Mouse (Mus musculus): ENCODE data around the gene Bcr. TPM values are rescaled to one million over a fixed set of nuclear protein-coding genes. Genes with fewer than 3 reads are reported as not detected.
A peak's percentile ranks its signal among the peaks of the same experiment; 100 is the strongest.

Bcr gene
- total RNA-seq, 4 experiments from 2014 or later: 96.5 to 140 (median 115) TPM

GRCm38 (mm10) chr10:75056255-75056654 is 4.1 kb upstream of the Bcr start:
- DNase-seq (ENCODE audit: low spot score in 2 of 2): peak; percentile 66 to 74

DNA sequence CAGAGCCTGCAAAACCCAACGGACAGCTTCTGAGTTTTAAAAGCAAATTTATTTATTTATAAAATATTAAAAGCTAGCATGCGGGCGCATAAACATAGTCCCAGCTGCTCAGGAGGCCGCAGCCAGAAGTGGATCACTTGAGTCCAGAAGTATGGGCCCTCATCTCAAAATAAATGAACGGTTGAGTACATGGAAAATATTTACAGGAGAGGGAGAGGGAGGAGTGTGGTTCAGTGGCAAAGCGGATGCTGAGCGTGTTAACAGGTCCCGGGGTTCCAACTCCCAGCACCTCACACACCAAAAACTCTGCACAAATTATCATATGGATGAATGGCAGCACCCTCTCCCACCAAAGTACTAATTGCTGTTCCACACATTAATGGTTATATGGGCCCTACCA is 2.1 kb upstream of the Bcr start:
- no peak for DNase-seq (ENCODE audit: low spot score in 2 of 2)

GRCm38 (mm10) chr10:75058761-75059395 is 1.5 kb upstream of the Bcr start:
- no peak for DNase-seq (ENCODE audit: low spot score in 2 of 2)

GRCm38 (mm10) chr10:75059396-75059795 is 996 bp upstream of the Bcr start:
- DNase-seq (ENCODE audit: low spot score in 2 of 2): peak in 1 of 2 experiments; percentile 79

DNA sequence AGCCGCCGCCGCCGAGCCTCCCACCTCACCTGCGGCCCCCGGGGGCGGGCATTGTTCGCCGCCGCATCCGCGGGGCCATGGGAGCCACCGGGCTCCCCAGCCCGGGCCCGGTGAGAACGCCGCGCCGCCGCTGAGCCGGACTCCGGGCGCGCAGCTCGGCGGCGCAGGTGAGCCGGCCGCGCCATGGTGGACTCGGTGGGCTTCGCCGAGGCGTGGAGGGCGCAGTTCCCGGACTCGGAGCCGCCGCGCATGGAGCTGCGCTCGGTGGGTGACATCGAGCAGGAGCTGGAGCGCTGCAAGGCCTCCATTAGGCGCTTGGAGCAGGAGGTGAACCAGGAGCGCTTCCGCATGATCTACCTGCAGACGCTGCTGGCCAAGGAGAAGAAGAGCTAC is 447 bp downstream of the Bcr start:
- no peak for DNase-seq (ENCODE audit: low spot score in 2 of 2)

DNA sequence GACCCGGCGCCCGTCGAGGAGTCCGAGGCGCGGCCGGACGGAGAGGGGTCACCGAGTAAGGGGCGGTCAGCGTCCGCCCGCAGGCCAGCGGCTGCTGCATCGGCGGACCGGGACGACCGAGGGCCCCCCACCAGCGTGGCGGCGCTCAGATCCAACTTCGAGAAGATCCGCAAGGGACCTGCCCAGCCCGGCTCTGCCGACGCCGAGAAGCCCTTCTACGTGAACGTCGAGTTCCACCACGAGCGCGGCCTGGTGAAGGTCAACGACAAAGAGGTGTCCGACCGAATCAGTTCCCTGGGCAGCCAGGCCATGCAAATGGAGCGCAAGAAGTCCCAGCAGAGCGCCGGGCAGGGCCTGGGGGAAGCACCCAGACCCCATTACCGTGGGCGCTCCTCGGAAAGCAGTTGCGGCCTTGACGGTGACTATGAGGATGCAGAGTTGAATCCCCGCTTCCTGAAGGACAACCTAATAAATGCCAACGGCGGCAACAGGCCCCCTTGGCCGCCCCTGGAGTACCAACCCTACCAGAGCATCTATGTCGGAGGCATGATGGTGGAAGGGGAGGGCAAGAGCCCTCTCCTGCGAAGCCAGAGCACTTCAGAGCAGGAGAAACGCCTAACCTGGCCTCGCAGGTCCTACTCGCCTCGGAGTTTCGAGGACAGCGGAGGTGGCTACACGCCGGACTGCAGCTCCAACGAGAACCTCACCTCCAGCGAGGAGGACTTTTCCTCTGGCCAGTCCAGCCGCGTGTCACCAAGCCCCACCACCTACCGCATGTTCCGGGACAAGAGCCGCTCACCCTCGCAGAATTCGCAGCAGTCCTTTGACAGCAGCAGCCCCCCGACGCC is 1.2 kb downstream of the Bcr start:
- no peak for DNase-seq (ENCODE audit: low spot score in 2 of 2)

DNA sequence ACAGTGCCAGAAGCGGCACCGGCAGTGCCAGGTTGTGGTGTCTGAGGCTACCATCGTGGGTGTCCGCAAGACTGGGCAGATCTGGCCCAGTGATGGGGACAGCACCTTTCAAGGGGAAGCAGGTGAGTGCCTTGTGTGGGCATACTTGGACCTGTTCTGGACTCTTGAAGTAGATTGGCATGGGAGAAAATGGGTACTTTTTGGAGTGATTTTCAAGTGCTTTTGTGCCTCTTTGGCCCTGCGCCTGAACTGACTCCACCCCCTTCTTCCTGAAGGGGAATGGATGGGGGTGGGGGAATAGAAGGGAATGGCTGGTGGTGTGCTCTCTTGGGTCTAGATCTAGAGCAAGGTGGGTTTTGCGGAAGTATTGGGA is 1.8 kb downstream of the Bcr start:
- no peak for DNase-seq (ENCODE audit: low spot score in 2 of 2)

DNA sequence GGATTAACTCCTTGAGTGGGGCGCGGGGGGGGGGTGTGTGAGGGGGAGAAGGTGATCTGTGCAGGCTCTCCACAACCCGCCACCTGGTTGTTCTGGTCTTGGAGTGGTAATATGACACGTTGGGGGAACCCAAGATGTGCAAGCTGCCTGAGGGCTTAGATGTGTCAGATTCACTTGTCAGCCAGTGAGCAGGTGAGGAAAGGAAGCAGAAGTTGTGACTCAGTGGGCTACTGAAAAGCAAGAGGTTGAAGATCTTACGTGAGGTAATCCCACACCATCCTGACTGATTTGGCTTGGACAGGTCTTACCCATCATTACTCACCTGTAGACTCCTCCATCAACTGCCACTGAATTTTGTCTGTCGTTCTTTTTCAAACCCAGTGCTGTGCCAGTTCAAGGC is 2.2 kb downstream of the Bcr start:
- no peak for DNase-seq (ENCODE audit: low spot score in 2 of 2)

- DNase-seq (ENCODE audit: low spot score in 2 of 2): no peak
Observed at GRCm38 (mm10) chr10:75063301-75063965, 3.0 kb downstream of the Bcr start.

DNA sequence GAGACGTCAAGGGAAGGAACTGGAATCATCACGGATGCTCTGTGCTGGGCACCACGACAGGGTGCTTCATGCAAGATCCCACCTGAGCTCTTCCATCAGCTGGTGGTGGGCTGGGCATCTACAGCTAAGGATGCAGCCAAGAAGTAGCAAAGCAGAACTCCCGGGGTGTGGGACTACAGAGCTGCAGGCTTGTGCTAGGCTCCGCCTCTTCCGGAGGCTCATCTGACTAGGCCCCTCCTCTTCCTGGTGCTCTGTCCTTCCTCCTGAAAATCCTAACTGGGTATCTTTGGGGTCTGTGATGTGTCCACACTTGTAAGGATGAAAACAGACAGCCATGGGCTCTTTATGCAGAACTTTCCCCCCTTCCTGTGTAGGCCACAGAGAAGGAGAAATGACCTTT is 5.3 kb downstream of the Bcr start:
- DNase-seq (ENCODE audit: low spot score in 2 of 2): no peak

DNA sequence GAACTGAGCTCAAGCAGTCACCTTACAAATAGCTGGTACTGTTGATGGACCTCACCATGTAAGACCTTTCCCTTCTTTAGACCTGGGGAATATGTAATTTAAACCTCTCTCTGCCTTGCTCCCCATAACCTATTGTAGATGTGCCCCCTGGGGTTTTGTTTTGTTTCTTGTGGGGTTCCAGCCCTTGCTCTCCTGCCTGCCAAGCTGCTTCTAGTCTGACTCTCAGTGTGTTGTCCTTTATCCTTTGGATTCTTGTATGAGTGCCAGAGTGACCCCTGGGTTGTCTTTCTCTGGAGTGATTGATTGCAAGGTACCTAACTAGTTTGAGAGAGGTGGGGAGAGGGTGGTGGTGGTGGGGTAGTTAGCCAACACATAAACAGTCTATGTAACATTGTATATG is 7.1 kb downstream of the Bcr start:
- DNase-seq (ENCODE audit: low spot score in 2 of 2): no peak

DNA sequence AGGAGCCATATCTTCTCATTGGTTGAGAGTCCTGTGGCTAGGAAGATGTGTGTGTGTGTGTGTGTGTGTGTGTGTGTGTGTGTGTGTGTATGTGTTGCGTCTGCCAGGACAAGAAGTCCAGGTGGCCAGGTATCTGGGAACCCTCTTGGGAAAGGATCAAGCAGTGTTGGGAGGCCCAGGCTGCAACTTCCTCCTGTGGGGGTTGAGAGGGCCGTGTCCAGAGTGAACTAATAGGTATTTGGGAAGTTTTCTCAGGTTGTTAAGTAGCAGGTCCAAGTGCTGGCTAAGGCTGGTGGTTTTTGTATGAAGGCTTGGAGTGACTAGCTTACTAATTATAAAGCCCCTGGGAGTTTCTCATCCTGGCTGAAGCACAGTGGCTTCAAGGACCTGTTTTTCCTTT is 7.7 kb downstream of the Bcr start:
- DNase-seq (ENCODE audit: low spot score in 2 of 2): no peak

DNA sequence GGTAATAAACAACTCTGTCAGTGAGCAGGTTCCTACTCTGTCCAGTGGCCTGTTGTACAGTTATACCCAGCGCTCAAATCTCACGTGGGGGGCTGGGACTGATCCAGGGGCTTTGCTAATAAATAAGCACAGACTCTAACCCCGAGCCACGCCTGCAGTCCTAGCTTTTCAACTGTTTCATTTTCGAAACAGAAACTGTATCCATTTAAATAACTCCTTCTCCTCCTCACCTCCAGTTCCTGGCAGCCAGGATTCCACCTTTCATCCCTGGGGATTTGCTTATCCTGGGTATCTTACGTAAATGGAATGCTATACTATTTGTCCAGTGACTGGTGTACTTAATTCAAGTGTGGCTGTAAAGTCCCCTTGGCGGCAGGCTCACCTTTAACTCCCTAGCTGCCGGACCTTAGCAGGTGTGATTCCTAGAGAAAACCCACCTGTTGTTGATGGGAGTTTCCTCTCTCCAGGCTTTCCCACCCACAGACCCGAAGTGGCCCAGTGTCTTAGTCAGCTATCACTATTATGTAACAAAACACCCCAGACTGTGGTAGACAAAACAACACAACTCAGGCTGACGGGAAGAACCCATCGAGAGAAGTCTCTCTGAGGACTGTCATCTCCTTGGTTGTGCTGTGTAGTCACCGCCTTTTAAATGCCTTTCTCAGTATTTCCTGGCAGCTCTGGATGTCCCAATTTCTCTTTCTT is 8.4 kb downstream of the Bcr start:
- no peak for DNase-seq (ENCODE audit: low spot score in 2 of 2)

GRCm38 (mm10) chr10:75070281-75070976 is 10.0 kb downstream of the Bcr start:
- DNase-seq (ENCODE audit: low spot score in 2 of 2): no peak

- no peak for DNase-seq (ENCODE audit: low spot score in 2 of 2)
Observed at GRCm38 (mm10) chr10:75075665-75076064, 15.3 kb downstream of the Bcr start.

- DNase-seq (ENCODE audit: low spot score in 2 of 2): no peak
Observed at GRCm38 (mm10) chr10:75078174-75079128, 18.1 kb downstream of the Bcr start.

DNA sequence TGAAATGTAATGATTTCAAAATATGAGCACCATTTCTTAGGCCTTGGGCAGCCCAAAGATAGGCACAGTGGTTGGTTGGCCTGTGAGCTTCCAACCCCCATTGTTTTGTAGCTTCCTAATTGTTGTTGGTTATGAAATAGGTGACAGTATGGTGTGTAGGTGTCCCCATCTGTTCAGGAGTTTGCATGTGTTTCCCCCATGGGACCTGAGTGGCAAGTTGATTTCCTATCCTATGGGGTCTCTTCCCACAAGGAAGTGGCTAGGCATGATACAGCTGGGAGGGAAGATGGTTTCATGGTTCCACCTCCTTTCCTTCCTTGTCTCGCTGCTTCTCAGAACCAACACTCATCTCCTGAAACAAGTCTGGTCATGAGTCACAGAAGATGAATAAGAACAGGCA is 24.9 kb downstream of the Bcr start:
- DNase-seq (ENCODE audit: low spot score in 2 of 2): no peak

DNA sequence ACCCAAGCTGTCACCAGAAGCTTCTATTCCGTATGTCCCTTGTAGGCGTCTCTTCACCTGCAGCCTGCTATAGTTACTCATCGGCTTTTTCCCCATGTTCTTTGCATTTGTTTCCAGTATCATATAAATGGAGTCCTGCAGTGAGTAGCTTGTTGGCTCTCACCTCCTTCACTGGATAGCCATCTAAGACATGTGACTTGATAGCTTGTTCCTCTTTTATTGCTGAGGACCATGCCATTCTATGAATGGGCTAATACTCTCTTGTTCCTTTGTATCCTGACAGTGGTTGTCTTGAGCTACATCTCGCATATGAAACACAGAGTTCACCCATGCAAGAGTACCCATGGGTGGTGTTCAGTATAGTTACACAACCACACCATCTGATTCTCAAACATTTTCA is 28.1 kb downstream of the Bcr start:
- DNase-seq (ENCODE audit: low spot score in 2 of 2): no peak

- no peak for DNase-seq (ENCODE audit: low spot score in 2 of 2)
Observed at GRCm38 (mm10) chr10:75091478-75092152, 31.2 kb downstream of the Bcr start.
